Mouse (Mus musculus) T-cell, adult 66 days (primary cell): ENCODE measurements around the gene Gm12666. TPM values are rescaled to one million over a fixed set of nuclear protein-coding genes. Genes with fewer than 3 reads are reported as not detected.

Experiments used
- total RNA-seq, 2 experiments: library from RNA; stranded (reverse); gene quantifications; 3 replicates in 1 of 2; 4 replicates in 1 of 2; pipeline ENCODE4 v1.2.4; 2023

The Gm12666 gene
- 1 to 10 TPM; 3.2 to 4.6 TPM for total RNA-seq

GRCm38 (mm10) chr4:92191649-92192048, at the start of gene Gm12666:
Gene Gm12666 (minus strand): TSS chr4:92191749.

GRCm38 (mm10) chr4:92147134-92147533, 44.4 kb downstream of the Gm12666 start, which contains the start of gene Izumo3:
Gene Izumo3 (minus strand): TSS chr4:92147234.

Other genes starting within 250 kb of the Gm12666 start
- not detected for gene Izumo3, start 44.5 kb downstream of the Gm12666 start, total RNA-seq